Mouse (Mus musculus): ENCODE results near the gene Smarcc2.

DNA sequence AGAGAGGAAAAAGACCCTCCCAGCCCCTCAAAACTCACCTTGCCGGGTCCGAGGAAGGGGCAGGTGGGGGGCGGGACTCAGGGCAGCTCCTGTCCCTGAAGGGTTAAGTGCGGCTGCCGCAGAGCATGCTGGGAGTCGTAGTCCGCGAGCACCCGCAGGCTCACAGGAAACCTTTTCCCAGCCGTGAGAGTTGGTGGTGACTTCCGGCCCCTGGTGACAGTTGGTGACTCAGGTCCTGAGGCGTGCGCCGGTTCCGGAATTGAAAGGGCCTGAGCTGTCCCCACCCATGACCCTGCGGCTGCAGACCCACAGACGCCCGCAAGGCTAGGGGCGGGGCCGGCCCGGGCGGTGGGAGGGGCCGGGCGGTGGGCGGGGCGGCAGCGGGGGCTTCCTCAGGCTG lies 39.5 kb downstream of the Smarcc2 start, which contains the start of gene Myl6b:
- 0 out of 2 replicates have a peak, but pooled peaks have one; percentile 4 for TF ChIP-seq CTCF (IDR thresholded peaks at IDR 0.05; ENCODE audit: control insufficient read depth, insufficient read depth, low read length)
- peak; percentile 20; the same call in 1 of the 2 replicates for TF ChIP-seq POLR2A (IDR thresholded peaks at IDR 0.05; ENCODE audit: borderline replicate concordance, control insufficient read depth, low read depth, low read length)

All from bone marrow, adult 2 months (tissue).